Mouse (Mus musculus) cerebellum, postnatal 36 days (tissue): ENCODE data around the gene Col1a1.

Experiments used
- DNase-seq, 2 experiments: peaks; one replicate each; pipeline ENCODE4 v3.0.0; 2021 to 2022; ENCODE audit warnings: mixed read lengths in 2 of 2

Col1a1 gene

GRCm38 (mm10) chr11:94936045-94936444 lies at the start of gene Col1a1:
TSS of gene Col1a1 (plus strand) at chr11:94936224.
- DNase-seq: no peak

- DNase-seq: no peak
These were observed 44.9 kb upstream of the Col1a1 start for GRCm38 (mm10) chr11:94891155-94891554.

GRCm38 (mm10) chr11:94896753-94897376 lies 39.2 kb upstream of the Col1a1 start:
- DNase-seq: no peak

- no peak for DNase-seq
These were observed 34.8 kb upstream of the Col1a1 start for GRCm38 (mm10) chr11:94901231-94901630.

GRCm38 (mm10) chr11:94904306-94904705 lies 31.7 kb upstream of the Col1a1 start:
- DNase-seq: no peak

- DNase-seq: no peak
These were observed 25.1 kb upstream of the Col1a1 start for GRCm38 (mm10) chr11:94910971-94911370.

GRCm38 (mm10) chr11:94912568-94912967 lies 23.5 kb upstream of the Col1a1 start:
- DNase-seq: no peak

- peak; percentile 68 to 70 for DNase-seq
These were observed 22.5 kb upstream of the Col1a1 start for GRCm38 (mm10) chr11:94913302-94914090.

GRCm38 (mm10) chr11:94915675-94916403 lies 20.2 kb upstream of the Col1a1 start:
- no peak for DNase-seq

GRCm38 (mm10) chr11:94916477-94916876 lies 19.5 kb upstream of the Col1a1 start:
- no peak for DNase-seq

- no peak for DNase-seq
These were observed 18.3 kb upstream of the Col1a1 start for GRCm38 (mm10) chr11:94917717-94918116.

GRCm38 (mm10) chr11:94920996-94921401 lies 15.0 kb upstream of the Col1a1 start:
- DNase-seq: no peak

- no peak for DNase-seq
These were observed 11.0 kb upstream of the Col1a1 start for GRCm38 (mm10) chr11:94924977-94925376.

- no peak for DNase-seq
These were observed 9.6 kb upstream of the Col1a1 start for GRCm38 (mm10) chr11:94926431-94926830.

- DNase-seq: no peak
These were observed 8.2 kb upstream of the Col1a1 start for GRCm38 (mm10) chr11:94927771-94928291.

GRCm38 (mm10) chr11:94928820-94929219 lies 7.2 kb upstream of the Col1a1 start:
- peak in 1 of 2 experiments; percentile 41 for DNase-seq

GRCm38 (mm10) chr11:94929599-94929998 lies 6.4 kb upstream of the Col1a1 start:
- DNase-seq: no peak

- DNase-seq: no peak
These were observed 5.9 kb upstream of the Col1a1 start for GRCm38 (mm10) chr11:94930151-94930550.

GRCm38 (mm10) chr11:94933584-94933983 lies 2.4 kb upstream of the Col1a1 start:
- no peak for DNase-seq

- DNase-seq: no peak
These were observed 1.5 kb upstream of the Col1a1 start for GRCm38 (mm10) chr11:94934526-94934925.

GRCm38 (mm10) chr11:94936851-94937295 lies 849 bp downstream of the Col1a1 start:
- peak; percentile 87 to 92 for DNase-seq

- DNase-seq: no peak
These were observed 1.3 kb downstream of the Col1a1 start for GRCm38 (mm10) chr11:94937335-94937781.

- DNase-seq: no peak
These were observed 1.8 kb downstream of the Col1a1 start for GRCm38 (mm10) chr11:94937787-94938186.
